Mouse (Mus musculus): ENCODE results near the gene Map3k4. TPM values are rescaled to one million over a fixed set of nuclear protein-coding genes. Genes with fewer than 3 reads are reported as not detected.

Gene Map3k4
- total and polyA plus RNA-seq, 3 experiments, result 12.7 to 22.6 (median 20.9) TPM

DNA sequence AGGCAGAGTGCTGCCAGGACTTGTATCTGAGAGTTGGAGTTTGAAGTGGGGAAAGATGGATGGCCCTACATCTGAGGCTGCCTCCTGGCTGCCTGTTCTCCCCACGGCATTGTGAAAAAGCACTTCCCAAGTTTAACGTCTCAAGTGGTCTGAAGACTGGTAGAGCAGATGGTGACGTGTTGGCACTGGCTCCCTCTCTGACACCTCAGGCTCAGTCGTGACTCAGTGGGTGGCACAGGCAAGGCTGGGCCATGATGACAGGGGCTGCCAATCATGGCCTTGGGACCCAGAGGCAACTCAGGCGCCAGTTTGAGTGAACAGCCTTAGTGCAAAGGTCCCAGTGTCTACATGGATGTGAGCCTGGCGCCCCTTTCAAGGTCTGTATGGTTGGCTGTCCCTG, 96.7 kb downstream of the Map3k4 start:
- peaks cover 61 to 88% of the 10 kb centered on the region in 2 experiments for H3K36me3 ChIP-seq (replicated peaks in 1 of 2; ENCODE audit: control insufficient read depth in 1 of 2, insufficient read depth in 1 of 2, low read length in 1 of 2)

DNA sequence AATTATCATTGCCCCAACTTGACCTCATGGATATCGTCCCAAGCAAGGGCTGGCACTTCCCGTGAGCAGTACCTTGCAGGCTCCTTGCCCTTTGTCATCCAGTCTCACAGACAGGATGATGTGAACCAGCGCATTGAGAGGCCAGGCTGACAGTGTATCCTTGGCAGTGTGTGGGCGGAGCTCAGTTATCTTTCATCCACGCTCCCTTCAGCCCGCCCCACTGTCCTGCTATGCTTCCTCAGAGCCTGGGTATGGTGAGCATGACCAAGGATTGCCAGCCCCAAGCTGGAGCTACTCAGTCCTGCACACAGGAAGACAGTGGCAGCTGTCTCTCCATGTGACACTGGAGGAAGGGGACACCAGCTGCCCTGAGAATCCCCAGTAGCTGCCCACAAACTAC, 102.4 kb downstream of the Map3k4 start:
- Histone ChIP-seq H3K4me1 (ENCODE audit: control insufficient read depth in 1 of 2, insufficient read depth in 2 of 2) (peaks cover 1 to 7% of the 10 kb centered on the region in 2 experiments; a peak in 3 of 4 replicates), H3K9me3 (replicated peaks; ENCODE audit: low read length) (no peaks in the 10 kb centered on the region), H3K4me2 (ENCODE audit: insufficient read depth, low read depth, poor library complexity, severe bottlenecking) (no peak overlapping the region), H3K9ac (ENCODE audit: insufficient read depth, low read depth) (no peak overlapping the region), H3K4me3 (replicated peaks in 1 of 3; ENCODE audit: low read depth in 2 of 3, low read length in 2 of 3, poor library complexity in 1 of 3) (no peak overlapping the region), H3K36me3 (replicated peaks in 1 of 2; ENCODE audit: control insufficient read depth in 1 of 2, insufficient read depth in 1 of 2, low read length in 1 of 2) (peaks cover 93 to 100% of the 10 kb centered on the region in 2 experiments), H3K27ac (ENCODE audit: insufficient read depth, low read depth) (no peak overlapping the region), H3K27me3 (replicated peaks) (no peaks in the 10 kb centered on the region), H3K79me2 (replicated peaks; ENCODE audit: control insufficient read depth, extremely low read depth, insufficient read depth, poor library complexity, severe bottlenecking) (no peaks in the 10 kb centered on the region)
- in situ Hi-C loops (cut with MboI; ENCODE audit: low pct_ligation_motif_present, low pct_unique_long_range_greater_than_20kb, low sequenced_read_pairs) (no loop called here), dilution Hi-C loops (cut with MboI; ENCODE audit: extremely low pct_ligation_motif_present, extremely low pct_unique_long_range_greater_than_20kb, low sequenced_read_pairs) (no loop called here)
- TF ChIP-seq PAX5 (IDR thresholded peaks at IDR 0.05; ENCODE audit: low read length) (no peak), USF1 (IDR thresholded peaks at IDR 0.05; ENCODE audit: low read depth, low read length) (no peak), ZNF384 (IDR thresholded peaks at IDR 0.05; ENCODE audit: low read depth, low read length) (no peak), ZKSCAN1 (IDR thresholded peaks at IDR 0.05; ENCODE audit: borderline replicate concordance, low read depth, low read length) (no peak), MYC (IDR thresholded peaks at IDR 0.05; ENCODE audit: low read depth, low read length) (no peak), MEF2A (IDR thresholded peaks at IDR 0.05; ENCODE audit: borderline replicate concordance, low read depth, low read length) (no peak), MAFK (IDR thresholded peaks at IDR 0.05; ENCODE audit: insufficient replicate concordance, low read length) (no peak), JUN (IDR thresholded peaks at IDR 0.05; ENCODE audit: insufficient read depth, low read depth, low read length) (no peak), MXI1 (IDR thresholded peaks at IDR 0.05; ENCODE audit: low read depth, low read length) (no peak), MAZ (IDR thresholded peaks at IDR 0.05; ENCODE audit: low read depth, low read length) (no peak), NRF1 (IDR thresholded peaks at IDR 0.05; ENCODE audit: low read depth, low read length) (no peak), UBTF (IDR thresholded peaks at IDR 0.05; ENCODE audit: low read depth, low read length) (no peak), EP300 (IDR thresholded peaks at IDR 0.05; ENCODE audit: low read length) (no peak)
- no peak for DNase-seq (ENCODE audit: extremely low read depth)

More for the DNA sequence above, 96.7 kb downstream of the Map3k4 start:
- no peaks in the 10 kb centered on the region for H3K9me3 ChIP-seq (replicated peaks; ENCODE audit: low read length)
- in situ Hi-C loops (cut with MboI; ENCODE audit: low pct_ligation_motif_present, low pct_unique_long_range_greater_than_20kb, low sequenced_read_pairs), result no loop called here
- H3K27ac ChIP-seq (ENCODE audit: insufficient read depth, low read depth), result no peak overlapping the region
- TF ChIP-seq NRF1 (IDR thresholded peaks at IDR 0.05; ENCODE audit: low read depth, low read length) (no peak), USF1 (IDR thresholded peaks at IDR 0.05; ENCODE audit: low read depth, low read length) (no peak), EP300 (IDR thresholded peaks at IDR 0.05; ENCODE audit: low read length) (no peak), MEF2A (IDR thresholded peaks at IDR 0.05; ENCODE audit: borderline replicate concordance, low read depth, low read length) (no peak), MYC (IDR thresholded peaks at IDR 0.05; ENCODE audit: low read depth, low read length) (no peak), CHD2 (IDR thresholded peaks at IDR 0.05; ENCODE audit: low read length) (no peak), MAZ (IDR thresholded peaks at IDR 0.05; ENCODE audit: low read depth, low read length) (no peak), CTCF (conservative IDR thresholded peaks at IDR 0.05 in 1 of 2, IDR thresholded peaks at IDR 0.05 in 1 of 2; ENCODE audit: low read depth in 2 of 2, low read length in 2 of 2) (no peak), TCF12 (IDR thresholded peaks at IDR 0.05; ENCODE audit: low read depth, low read length) (no peak), ETS1 (conservative IDR thresholded peaks at IDR 0.05; ENCODE audit: low read depth, low read length) (no peak), CHD1 (IDR thresholded peaks at IDR 0.05; ENCODE audit: low read depth, low read length) (no peak)
- no peak overlapping the region for H3K4me3 ChIP-seq (replicated peaks in 1 of 3; ENCODE audit: low read depth in 2 of 3, low read length in 2 of 3, poor library complexity in 1 of 3)
- dilution Hi-C loops (cut with MboI; ENCODE audit: extremely low pct_ligation_motif_present, extremely low pct_unique_long_range_greater_than_20kb, low sequenced_read_pairs), result no loop called here
- no peaks in the 10 kb centered on the region for H3K27me3 ChIP-seq (replicated peaks)
- H3K4me1 ChIP-seq (ENCODE audit: control insufficient read depth in 1 of 2, insufficient read depth in 2 of 2), result peaks cover 0 to 10% of the 10 kb centered on the region in 2 experiments; a peak in 2 of 4 replicates
- H3K4me2 ChIP-seq (ENCODE audit: insufficient read depth, low read depth, poor library complexity, severe bottlenecking), result no peak overlapping the region
- no peaks in the 10 kb centered on the region for H3K79me2 ChIP-seq (replicated peaks; ENCODE audit: control insufficient read depth, extremely low read depth, insufficient read depth, poor library complexity, severe bottlenecking)
- H3K9ac ChIP-seq (ENCODE audit: insufficient read depth, low read depth), result no peak overlapping the region
- DNase-seq (ENCODE audit: extremely low read depth), result no peak
